ENCODE assay signal across 18 mouse cellular contexts in genomic region chr13:101214094-101214493, GRCm38 (mm10).
DNase-seq lines count a peak whose midpoint lies in the region; ATAC-seq and TF ChIP-seq lines count a peak whose summit lies in the region.
"Had no signal": no experiment of that assay in that cellular context is flagged by ENCODE, and none has a peak within 500 bp of the region (broad histone marks: within the 10 kb centered on the region; RNA-seq: fewer than 3 reads in every experiment).

No protein-coding gene starts in this region.

- H3K4me1 ChIP-seq in forebrain, embryonic 13.5 days: peaks cover 67% of the 10 kb centered on the region
- peaks cover 5% of the 10 kb centered on the region for H3K4me1 ChIP-seq in forebrain, postnatal 0 days (ENCODE audit: insufficient read depth)
- H3K4me1 ChIP-seq in lung, embryonic 14.5 days (ENCODE audit: insufficient read depth): peaks cover 5% of the 10 kb centered on the region; the same call in 1 of the 2 replicates
- H3K4me1 ChIP-seq: megakaryocyte, embryonic 14.5 days had no signal

- no peak for TF ChIP-seq POLR2A in brain, embryonic 14.5 days (IDR thresholded peaks at IDR 0.05; ENCODE audit: borderline replicate concordance, extremely low read depth, insufficient read depth, insufficient read length, poor library complexity, severe bottlenecking)

- no peaks in the 10 kb centered on the region for H3K9me3 ChIP-seq in forebrain, embryonic 13.5 days (replicated peaks)
- H3K9me3 ChIP-seq in forebrain, postnatal 0 days (ENCODE audit: low read length): no peaks in the 10 kb centered on the region
- no peaks in the 10 kb centered on the region for H3K9me3 ChIP-seq in lung, embryonic 14.5 days (ENCODE audit: low read depth, low read length)
- H3K9me3 ChIP-seq: hindbrain, embryonic 15.5 days; kidney, embryonic 15.5 days; limb, embryonic 13.5 days had no signal

- no peak overlapping the region for H3K9ac ChIP-seq in forebrain, embryonic 13.5 days
- no peak overlapping the region for H3K9ac ChIP-seq in forebrain, postnatal 0 days
- no peak overlapping the region for H3K9ac ChIP-seq in lung, embryonic 14.5 days
- H3K9ac ChIP-seq: hindbrain, embryonic 15.5 days; kidney, embryonic 15.5 days; limb, embryonic 13.5 days; liver, embryonic 14.5 days had no signal

- intact Hi-C loops in gastrocnemius, postnatal 36 days (cut with DNase I): loop anchor here (10.0 kb wide), 1 partner anchor 481 kb away; no protein-coding TSS in a partner anchor

- no peak overlapping the region for H3K4me3 ChIP-seq in forebrain, embryonic 13.5 days
- no peak overlapping the region for H3K4me3 ChIP-seq in forebrain, postnatal 0 days (ENCODE audit: low read depth, low read length)
- no peak overlapping the region for H3K4me3 ChIP-seq in lung, embryonic 14.5 days (ENCODE audit: low read depth, low read length)
- H3K4me3 ChIP-seq: hindbrain, embryonic 15.5 days; kidney, embryonic 15.5 days; limb, embryonic 13.5 days; megakaryocyte, embryonic 14.5 days had no signal

- DNase-seq in cerebellum, adult 9-11 months: peak; percentile 50
- DNase-seq in cerebellum, adult 9-10 months: no peak
- DNase-seq in forebrain, postnatal 0 days: no peak
- DNase-seq in lung, embryonic 14.5 days: peak; percentile 68
- DNase-seq in lung, postnatal 36 days: no peak
- peak; percentile 63 for DNase-seq in brain, embryonic 14.5 days (ENCODE audit: low read depth)
- DNase-seq in gastrocnemius, postnatal 36 days: no peak
- DNase-seq: heart, adult 18-20 months; heart, postnatal 36 days; thymus, postnatal 14 days had no signal

- 83% methylated on average over 2 of the region's 2 CpGs for WGBS in forebrain, embryonic 13.5 days
- 70% methylated on average over 2 of the region's 2 CpGs for WGBS in forebrain, postnatal 0 days
- 56% methylated on average over 2 of the region's 2 CpGs for WGBS in lung, embryonic 14.5 days

- peak overlapping the region; percentile 84 for H3K27ac ChIP-seq in forebrain, embryonic 13.5 days
- H3K27ac ChIP-seq in forebrain, postnatal 0 days (ENCODE audit: low read depth, low read length): no peak overlapping the region
- H3K27ac ChIP-seq in lung, embryonic 14.5 days (ENCODE audit: low read depth): no peak overlapping the region
- H3K27ac ChIP-seq: hindbrain, embryonic 15.5 days; kidney, embryonic 15.5 days; limb, embryonic 13.5 days; liver, embryonic 14.5 days had no signal

- no peak overlapping the region for H3K4me2 ChIP-seq in forebrain, embryonic 13.5 days
- no peak overlapping the region for H3K4me2 ChIP-seq in forebrain, postnatal 0 days (ENCODE audit: low read depth)
- H3K4me2 ChIP-seq in lung, embryonic 14.5 days: no peak overlapping the region
- H3K4me2 ChIP-seq: hindbrain, embryonic 15.5 days; kidney, embryonic 15.5 days had no signal

- 0 out of 2 replicates have a peak, but pooled peaks have one; percentile 4 for ATAC-seq in forebrain, embryonic 13.5 days
- no peak for ATAC-seq in forebrain, postnatal 0 days
- no peak for ATAC-seq in lung, embryonic 14.5 days (ENCODE audit: insufficient read depth)
- ATAC-seq: intestine, embryonic 16.5 days had no signal

- H3K27me3 ChIP-seq in forebrain, embryonic 13.5 days: no peaks in the 10 kb centered on the region
- H3K27me3 ChIP-seq in forebrain, postnatal 0 days (ENCODE audit: insufficient read depth, low read length): no peaks in the 10 kb centered on the region
- no peaks in the 10 kb centered on the region for H3K27me3 ChIP-seq in lung, embryonic 14.5 days (ENCODE audit: insufficient read depth, low read length)
- H3K27me3 ChIP-seq: CH12.LX; hindbrain, embryonic 15.5 days; kidney, embryonic 15.5 days had no signal

- H3K36me3 ChIP-seq in forebrain, embryonic 13.5 days (ENCODE audit: poor library complexity, severe bottlenecking): no peaks in the 10 kb centered on the region
- H3K36me3 ChIP-seq in forebrain, postnatal 0 days (ENCODE audit: insufficient read depth): no peaks in the 10 kb centered on the region
- H3K36me3 ChIP-seq in lung, embryonic 14.5 days (ENCODE audit: insufficient read depth): no peaks in the 10 kb centered on the region
- H3K36me3 ChIP-seq: hindbrain, embryonic 15.5 days; kidney, embryonic 15.5 days; limb, embryonic 13.5 days had no signal

- TF ChIP-seq CTCF in forebrain, postnatal 0 days (IDR thresholded peaks at IDR 0.05; ENCODE audit: low read depth): no peak
- no peak for TF ChIP-seq CTCF in lung, embryonic 14.5 days (IDR thresholded peaks at IDR 0.05; ENCODE audit: low read depth)
- TF ChIP-seq CTCF in brain, embryonic 14.5 days (IDR thresholded peaks at IDR 0.05; ENCODE audit: borderline replicate concordance, extremely low read depth, insufficient read depth, insufficient read length): no peak

Comparison
In these comparisons a context has a peak if more than half of its experiments do, and no peak if none do; other contexts are left out.
1. DNase-seq: peak in cerebellum, adult 9-11 months (single experiment), lung, embryonic 14.5 days (single experiment) and brain, embryonic 14.5 days (single experiment); none in cerebellum, adult 9-10 months (single experiment), forebrain, postnatal 0 days (single experiment), lung, postnatal 36 days (single experiment) and gastrocnemius, postnatal 36 days (0 of 2).